Mouse (Mus musculus) gastrocnemius, adult 8-10 months (tissue): Measurements from ENCODE around the gene Vps50. TPM values are rescaled to one million over a fixed set of nuclear protein-coding genes. Genes with fewer than 3 reads are reported as not detected.
"Not testable (repeated sequence)": the region's sequence is repeated elsewhere in the genome, so short reads cannot be mapped to it uniquely, and the experiment has no call there.

ENCODE experiments used
- DNase-seq, 2 experiments: peaks; one replicate each; pipeline ENCODE4 v3.0.0; 2022; ENCODE audit warnings: low spot score in 2 of 2
- total RNA-seq, 4 experiments: library from RNA; stranded (reverse); gene quantifications; 2 replicates each; pipeline ENCODE4 v1.2.4; 2022

Gene Vps50
- 10 to 100 TPM; 20.1 to 24.6 (median 21.3) TPM for total RNA-seq

- peak; percentile 72 to 78 for DNase-seq
Measured at GRCm38 (mm10) chr6:3498162-3498848, at the start of gene Vps50, which contains the start of gene Hepacam2. Gene Vps50, plus strand, starts transcription at chr6:3498382. Gene Hepacam2, minus strand, starts transcription at chr6:3498298.

GRCm38 (mm10) chr6:3454421-3454820, 43.8 kb upstream of the Vps50 start:
- no peak for DNase-seq

- DNase-seq, result no peak
Measured at GRCm38 (mm10) chr6:3455944-3456536, 42.1 kb upstream of the Vps50 start.

GRCm38 (mm10) chr6:3463026-3463425, 35.2 kb upstream of the Vps50 start:
- DNase-seq, result no peak

- DNase-seq, result no peak
Measured at GRCm38 (mm10) chr6:3463594-3463993, 34.6 kb upstream of the Vps50 start.

GRCm38 (mm10) chr6:3468627-3469026, 29.6 kb upstream of the Vps50 start:
- DNase-seq, result no peak

- DNase-seq, result no peak
Measured at GRCm38 (mm10) chr6:3470706-3471105, 27.5 kb upstream of the Vps50 start.

GRCm38 (mm10) chr6:3476299-3476698, 21.9 kb upstream of the Vps50 start:
- DNase-seq, result no peak

GRCm38 (mm10) chr6:3479853-3480252, 18.3 kb upstream of the Vps50 start:
- no peak for DNase-seq

- DNase-seq, result no peak
Measured at GRCm38 (mm10) chr6:3481705-3482104, 16.5 kb upstream of the Vps50 start.

GRCm38 (mm10) chr6:3485133-3485532, 13.0 kb upstream of the Vps50 start:
- DNase-seq, result no peak

GRCm38 (mm10) chr6:3487355-3487754, 10.8 kb upstream of the Vps50 start:
- DNase-seq, result no peak

- no peak for DNase-seq
Measured at GRCm38 (mm10) chr6:3494285-3494684, 3.9 kb upstream of the Vps50 start.

GRCm38 (mm10) chr6:3496210-3496609, 2.0 kb upstream of the Vps50 start:
- DNase-seq, result no peak

- DNase-seq, result no peak
Measured at GRCm38 (mm10) chr6:3500286-3500685, 2.1 kb downstream of the Vps50 start.

GRCm38 (mm10) chr6:3505289-3505688, 7.1 kb downstream of the Vps50 start:
- no peak for DNase-seq

GRCm38 (mm10) chr6:3507078-3507477, 8.9 kb downstream of the Vps50 start:
- DNase-seq, result no peak

GRCm38 (mm10) chr6:3508151-3508550, 10.0 kb downstream of the Vps50 start:
- DNase-seq, result not testable (repeated sequence)

- DNase-seq, result no peak
Measured at GRCm38 (mm10) chr6:3509782-3510181, 11.6 kb downstream of the Vps50 start.

- DNase-seq, result no peak
Measured at GRCm38 (mm10) chr6:3511116-3511515, 12.9 kb downstream of the Vps50 start.

- no peak for DNase-seq
Measured at GRCm38 (mm10) chr6:3511612-3512011, 13.4 kb downstream of the Vps50 start.

GRCm38 (mm10) chr6:3512611-3513010, 14.4 kb downstream of the Vps50 start:
- DNase-seq, result no peak

GRCm38 (mm10) chr6:3528198-3528597, 30.0 kb downstream of the Vps50 start:
- DNase-seq, result no peak
